Mouse (Mus musculus): ENCODE results near the gene Cmklr1. TPM values are rescaled to one million over a fixed set of nuclear protein-coding genes. Genes with fewer than 3 reads are reported as not detected.

Cmklr1 gene
- polyA plus RNA-seq, 1 experiment from 2014 or later: 63.8 TPM

DNA sequence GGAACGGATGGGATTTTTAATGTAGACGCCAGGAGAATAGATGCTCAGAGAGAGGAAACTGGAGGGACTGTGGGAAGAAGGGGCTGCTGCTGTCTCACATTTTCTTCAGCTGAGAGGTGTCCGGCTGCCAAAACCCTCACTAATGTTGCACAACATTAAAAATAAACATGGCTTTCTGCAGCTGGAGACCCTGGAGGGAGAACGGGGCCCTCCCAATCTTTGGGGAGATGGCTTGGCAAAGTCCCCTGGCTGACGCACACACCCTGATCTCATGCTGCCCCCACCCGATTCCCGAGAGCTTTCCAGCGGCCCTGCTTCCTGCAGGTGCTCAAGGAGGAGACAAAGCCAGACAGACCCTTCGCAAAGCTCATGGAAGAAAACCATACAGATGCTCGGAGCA is 10.6 kb upstream of the Cmklr1 start:
- peak; percentile 75 for ATAC-seq
- TF ChIP-seq EP300 (IDR thresholded peaks at IDR 0.05): peak; percentile 48; the same call in 1 of the 2 replicates
- no peak for TF ChIP-seq CTCF (IDR thresholded peaks at IDR 0.05)

DNA sequence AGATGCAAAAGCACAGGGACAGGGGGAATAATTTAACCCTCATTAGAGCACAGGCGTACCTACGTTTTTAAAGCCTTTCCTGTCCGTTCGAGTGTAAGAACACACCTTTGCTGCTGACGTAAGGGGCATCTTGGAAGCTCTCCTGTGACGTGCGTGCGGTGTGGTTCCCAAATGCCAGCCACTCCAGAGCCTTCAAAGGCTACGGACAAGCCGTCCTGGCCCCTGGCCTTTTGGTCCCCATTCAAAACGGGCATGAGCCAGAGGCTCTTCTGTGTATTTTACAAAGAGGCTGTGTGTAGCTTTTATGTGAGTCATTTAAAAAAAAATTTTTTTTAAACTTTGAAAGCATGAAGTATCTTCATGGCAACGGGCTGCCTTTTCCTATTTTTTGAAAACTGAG is 4.6 kb upstream of the Cmklr1 start:
- TF ChIP-seq CTCF (IDR thresholded peaks at IDR 0.05): no peak
- no peak for TF ChIP-seq EP300 (IDR thresholded peaks at IDR 0.05)
- ATAC-seq: no peak

More for the DNA sequence above, 10.6 kb upstream of the Cmklr1 start:
- 37% methylated on average over 10 of the region's 10 CpGs for WGBS
- Histone ChIP-seq H3K36me3 (ENCODE audit: insufficient read depth, low read length) (no peaks in the 10 kb centered on the region), H3K4me2 (replicated peaks; ENCODE audit: low read depth, low read length) (no peak overlapping the region), H3K27ac (ENCODE audit: low read length) (no peak overlapping the region), H3K4me3 (ENCODE audit: low read depth, low read length) (no peak overlapping the region), H3K9me3 (ENCODE audit: low read length) (no peaks in the 10 kb centered on the region), H3K9ac (replicated peaks; ENCODE audit: low read depth) (no peak overlapping the region), H3K4me1 (ENCODE audit: insufficient read depth, low read depth, low read length) (no peaks in the 10 kb centered on the region), H3K27me3 (replicated peaks; ENCODE audit: insufficient read depth, low read length) (no peaks in the 10 kb centered on the region)
- DNase-seq (ENCODE audit: low spot score): peak; percentile 77

DNA sequence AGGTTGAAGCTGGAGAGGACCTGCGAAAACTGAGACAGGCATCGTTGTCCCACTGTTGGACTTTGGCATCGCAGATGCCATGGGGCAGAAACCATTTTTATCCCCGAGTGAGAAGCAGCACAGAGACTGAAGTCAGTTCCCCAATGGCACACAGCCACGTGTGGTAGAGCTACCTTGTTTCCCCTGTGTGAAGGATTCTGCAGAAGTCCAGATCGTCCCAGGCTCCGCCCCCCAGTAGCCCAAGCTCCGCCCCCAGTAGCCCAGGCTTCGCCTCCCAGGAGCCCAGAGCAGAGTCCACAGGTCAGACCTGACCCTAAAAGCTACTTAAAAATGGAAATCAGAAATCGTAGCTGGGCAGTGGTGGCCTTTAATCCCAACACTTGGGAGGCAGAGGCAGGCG is 4.0 kb upstream of the Cmklr1 start:
- DNase-seq (ENCODE audit: low spot score): no peak
- Histone ChIP-seq H3K27me3 (replicated peaks; ENCODE audit: insufficient read depth, low read length) (no peaks in the 10 kb centered on the region), H3K4me3 (ENCODE audit: low read depth, low read length) (no peak overlapping the region), H3K4me1 (ENCODE audit: insufficient read depth, low read depth, low read length) (no peaks in the 10 kb centered on the region), H3K27ac (ENCODE audit: low read length) (no peak overlapping the region), H3K9ac (replicated peaks; ENCODE audit: low read depth) (no peak overlapping the region), H3K4me2 (replicated peaks; ENCODE audit: low read depth, low read length) (no peak overlapping the region), H3K36me3 (ENCODE audit: insufficient read depth, low read length) (no peaks in the 10 kb centered on the region), H3K9me3 (ENCODE audit: low read length) (no peaks in the 10 kb centered on the region)
- ATAC-seq: no peak
- WGBS: 77% methylated on average over 11 of the region's 11 CpGs
- TF ChIP-seq CTCF (IDR thresholded peaks at IDR 0.05) (no peak), EP300 (IDR thresholded peaks at IDR 0.05) (no peak)

More for the DNA sequence above, 4.6 kb upstream of the Cmklr1 start:
- no peak overlapping the region for H3K9ac ChIP-seq (replicated peaks; ENCODE audit: low read depth)
- H3K27ac ChIP-seq (ENCODE audit: low read length): no peak overlapping the region
- no peak for DNase-seq (ENCODE audit: low spot score)
- H3K36me3 ChIP-seq (ENCODE audit: insufficient read depth, low read length): no peaks in the 10 kb centered on the region
- H3K4me3 ChIP-seq (ENCODE audit: low read depth, low read length): no peak overlapping the region
- no peak overlapping the region for H3K4me2 ChIP-seq (replicated peaks; ENCODE audit: low read depth, low read length)
- H3K9me3 ChIP-seq (ENCODE audit: low read length): no peaks in the 10 kb centered on the region
- H3K4me1 ChIP-seq (ENCODE audit: insufficient read depth, low read depth, low read length): no peaks in the 10 kb centered on the region
- 75% methylated on average over 12 of the region's 12 CpGs for WGBS
- H3K27me3 ChIP-seq (replicated peaks; ENCODE audit: insufficient read depth, low read length): no peaks in the 10 kb centered on the region

DNA sequence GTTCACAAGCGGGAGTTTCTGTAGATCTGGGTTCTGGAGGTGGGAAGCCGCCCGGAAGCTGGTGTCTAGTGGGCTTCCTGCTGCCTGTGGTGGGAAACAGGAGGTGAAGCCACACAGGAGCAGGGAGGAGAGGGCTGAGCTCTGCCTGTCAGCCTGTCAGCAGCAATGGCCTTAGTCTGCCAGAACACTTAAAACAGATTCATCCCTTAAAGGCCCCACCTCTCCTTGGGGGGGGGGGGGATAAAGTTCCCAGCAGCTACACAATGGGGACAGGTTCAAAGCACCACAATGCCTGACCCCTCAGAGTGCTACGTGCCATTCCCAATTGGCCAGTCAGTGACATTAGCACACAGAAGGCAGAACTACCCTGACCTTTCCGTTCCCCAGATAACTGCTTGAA is 2.0 kb upstream of the Cmklr1 start:
- Histone ChIP-seq H3K4me3 (ENCODE audit: low read depth, low read length) (no peak overlapping the region), H3K4me1 (ENCODE audit: insufficient read depth, low read depth, low read length) (no peaks in the 10 kb centered on the region), H3K9ac (replicated peaks; ENCODE audit: low read depth) (no peak overlapping the region), H3K9me3 (ENCODE audit: low read length) (no peaks in the 10 kb centered on the region), H3K27me3 (replicated peaks; ENCODE audit: insufficient read depth, low read length) (no peaks in the 10 kb centered on the region), H3K27ac (ENCODE audit: low read length) (0 out of 2 replicates have a peak overlapping the region, but pooled peaks have one; percentile 38), H3K36me3 (ENCODE audit: insufficient read depth, low read length) (no peaks in the 10 kb centered on the region), H3K4me2 (replicated peaks; ENCODE audit: low read depth, low read length) (no peak overlapping the region)
- TF ChIP-seq EP300 (IDR thresholded peaks at IDR 0.05) (no peak), CTCF (IDR thresholded peaks at IDR 0.05) (no peak)
- 22% methylated on average over 5 of the region's 5 CpGs for WGBS
- no peak for DNase-seq (ENCODE audit: low spot score)
- no peak for ATAC-seq

DNA sequence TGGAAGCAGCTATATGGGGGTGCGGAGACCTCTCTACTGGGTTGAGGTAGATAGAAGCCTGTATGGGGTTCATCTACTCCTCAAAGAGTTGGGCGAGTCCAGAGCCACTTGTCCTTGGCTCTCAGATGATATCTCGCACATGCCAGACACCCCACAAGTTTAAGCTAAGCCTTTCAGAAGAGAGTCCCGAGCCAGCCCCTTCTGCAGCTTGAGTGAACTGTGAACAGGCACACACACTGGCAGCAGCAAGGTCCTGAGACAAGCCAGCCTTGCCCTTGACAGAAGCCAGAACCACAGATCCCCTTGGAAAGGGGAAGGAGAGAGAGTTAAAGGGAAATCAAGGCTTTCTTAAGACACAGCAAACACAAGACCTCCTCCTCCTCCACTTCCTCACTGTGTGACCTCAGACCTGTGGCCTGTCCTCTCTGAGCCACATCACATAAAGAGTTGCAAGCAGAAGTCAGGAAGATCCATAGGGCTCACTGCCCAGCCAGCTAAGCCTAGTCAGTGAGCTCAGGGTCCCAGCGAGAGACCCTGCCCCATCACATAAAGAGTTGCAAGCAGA is 1.5 kb downstream of the Cmklr1 start:
- TF ChIP-seq CTCF (IDR thresholded peaks at IDR 0.05) (no peak), EP300 (IDR thresholded peaks at IDR 0.05) (no peak)
- no peaks in the 10 kb centered on the region for H3K27me3 ChIP-seq (replicated peaks; ENCODE audit: insufficient read depth, low read length)
- H3K4me1 ChIP-seq (ENCODE audit: insufficient read depth, low read depth, low read length): no peaks in the 10 kb centered on the region
- DNase-seq (ENCODE audit: low spot score) (peak; percentile 50), ATAC-seq (no peak)
- WGBS: 71% methylated on average over 5 of the region's 5 CpGs
- H3K9ac ChIP-seq (replicated peaks; ENCODE audit: low read depth): peak overlapping the region; percentile 63
- peak overlapping the region; percentile 50 for H3K4me2 ChIP-seq (replicated peaks; ENCODE audit: low read depth, low read length)
- H3K27ac ChIP-seq (ENCODE audit: low read length): peak overlapping the region; percentile 93
- H3K9me3 ChIP-seq (ENCODE audit: low read length): no peaks in the 10 kb centered on the region
- no peaks in the 10 kb centered on the region for H3K36me3 ChIP-seq (ENCODE audit: insufficient read depth, low read length)
- peak overlapping the region; percentile 46 for H3K4me3 ChIP-seq (ENCODE audit: low read depth, low read length)

DNA sequence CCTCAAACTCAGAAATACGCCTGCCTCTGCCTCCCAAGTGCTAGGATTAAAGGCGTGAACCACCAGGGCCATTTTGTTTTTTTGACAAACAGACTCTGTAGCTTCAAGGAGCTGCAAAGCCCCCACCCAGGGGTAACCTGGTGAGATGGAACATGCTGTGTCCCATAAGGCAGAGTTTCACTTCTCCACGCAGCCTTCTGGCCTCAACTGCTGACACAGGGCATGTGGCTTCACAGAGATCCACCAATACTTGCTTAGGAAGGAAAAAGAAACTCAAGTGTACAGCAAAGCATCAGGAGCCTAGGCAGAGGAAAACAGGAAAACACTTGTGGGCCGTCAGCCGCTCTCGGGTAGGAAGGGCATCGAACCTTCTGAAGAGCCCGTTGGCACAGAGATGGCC is 3.1 kb downstream of the Cmklr1 start:
- WGBS: 75% methylated on average over 8 of the region's 8 CpGs
- H3K27ac ChIP-seq (ENCODE audit: low read length): no peak overlapping the region
- peak overlapping the region; percentile 46; the same call in 1 of the 2 replicates for H3K4me3 ChIP-seq (ENCODE audit: low read depth, low read length)
- H3K36me3 ChIP-seq (ENCODE audit: insufficient read depth, low read length): no peaks in the 10 kb centered on the region
- H3K9me3 ChIP-seq (ENCODE audit: low read length): no peaks in the 10 kb centered on the region
- DNase-seq (ENCODE audit: low spot score): no peak
- ATAC-seq: no peak
- no peaks in the 10 kb centered on the region for H3K27me3 ChIP-seq (replicated peaks; ENCODE audit: insufficient read depth, low read length)
- no peak overlapping the region for H3K9ac ChIP-seq (replicated peaks; ENCODE audit: low read depth)
- no peaks in the 10 kb centered on the region for H3K4me1 ChIP-seq (ENCODE audit: insufficient read depth, low read depth, low read length)
- no peak for TF ChIP-seq EP300 (IDR thresholded peaks at IDR 0.05)
- TF ChIP-seq CTCF (IDR thresholded peaks at IDR 0.05): no peak
- peak overlapping the region; percentile 50 for H3K4me2 ChIP-seq (replicated peaks; ENCODE audit: low read depth, low read length)
